Mouse (Mus musculus): ENCODE results near the gene Scfd2.
A peak's percentile ranks its signal among the peaks of the same experiment; 100 is the strongest.

The Scfd2 gene

GRCm38 (mm10) chr5:74365408-74365807 is 166.2 kb downstream of the Scfd2 start:
- no peak for DNase-seq (ENCODE audit: low spot score)

- no peak for DNase-seq (ENCODE audit: low spot score)
Measured at GRCm38 (mm10) chr5:74363296-74363695, 168.3 kb downstream of the Scfd2 start.

GRCm38 (mm10) chr5:74361531-74361930 is 170.0 kb downstream of the Scfd2 start:
- no peak for DNase-seq (ENCODE audit: low spot score)

GRCm38 (mm10) chr5:74358033-74358432 is 173.5 kb downstream of the Scfd2 start:
- DNase-seq (ENCODE audit: low spot score), result no peak

GRCm38 (mm10) chr5:74355416-74356177 is 176.0 kb downstream of the Scfd2 start:
- no peak for DNase-seq (ENCODE audit: low spot score)

GRCm38 (mm10) chr5:74350909-74351308 is 180.7 kb downstream of the Scfd2 start:
- DNase-seq (ENCODE audit: low spot score), result no peak

- DNase-seq (ENCODE audit: low spot score), result no peak
Measured at GRCm38 (mm10) chr5:74348079-74348870, 183.3 kb downstream of the Scfd2 start.

GRCm38 (mm10) chr5:74343045-74343444 is 188.5 kb downstream of the Scfd2 start:
- DNase-seq (ENCODE audit: low spot score), result no peak

GRCm38 (mm10) chr5:74342557-74342956 is 189.0 kb downstream of the Scfd2 start:
- no peak for DNase-seq (ENCODE audit: low spot score)

GRCm38 (mm10) chr5:74337491-74337890 is 194.1 kb downstream of the Scfd2 start:
- peak; percentile 14 for DNase-seq (ENCODE audit: low spot score)

GRCm38 (mm10) chr5:74336780-74337179 is 194.8 kb downstream of the Scfd2 start:
- DNase-seq (ENCODE audit: low spot score), result no peak

- DNase-seq (ENCODE audit: low spot score), result no peak
Measured at GRCm38 (mm10) chr5:74333258-74333657, 198.3 kb downstream of the Scfd2 start.

- DNase-seq (ENCODE audit: low spot score), result no peak
Measured at GRCm38 (mm10) chr5:74326228-74326627, 205.3 kb downstream of the Scfd2 start.

- peak; percentile 57 for DNase-seq (ENCODE audit: low spot score)
Measured at GRCm38 (mm10) chr5:74321010-74321746, 210.4 kb downstream of the Scfd2 start.

- no peak for DNase-seq (ENCODE audit: low spot score)
Measured at GRCm38 (mm10) chr5:74319551-74319950, 212.0 kb downstream of the Scfd2 start.

GRCm38 (mm10) chr5:74317174-74317573 is 214.4 kb downstream of the Scfd2 start:
- no peak for DNase-seq (ENCODE audit: low spot score)

- no peak for DNase-seq (ENCODE audit: low spot score)
Measured at GRCm38 (mm10) chr5:74316333-74316945, 215.1 kb downstream of the Scfd2 start.

GRCm38 (mm10) chr5:74315471-74316245 is 215.9 kb downstream of the Scfd2 start:
- DNase-seq (ENCODE audit: low spot score), result peak; percentile 53

GRCm38 (mm10) chr5:74314501-74314900 is 217.1 kb downstream of the Scfd2 start:
- no peak for DNase-seq (ENCODE audit: low spot score)

GRCm38 (mm10) chr5:74313542-74313941 is 218.0 kb downstream of the Scfd2 start:
- no peak for DNase-seq (ENCODE audit: low spot score)

GRCm38 (mm10) chr5:74311865-74312264 is 219.7 kb downstream of the Scfd2 start:
- DNase-seq (ENCODE audit: low spot score), result no peak
